Mouse (Mus musculus) intestine, embryonic 14.5 days (tissue): ENCODE data around the gene Ccdc88b. TPM values are rescaled to one million over a fixed set of nuclear protein-coding genes. Genes with fewer than 3 reads are reported as not detected.
"Not testable (repeated sequence)": the region's sequence is repeated elsewhere in the genome, so short reads cannot be mapped to it uniquely, and the experiment has no call there.

Experiments
- ATAC-seq: fragments of 200-750 bp; cut with Nextera tagmentation; replicated peaks from 2 replicates; pipeline ENCODE4 v1.8.0; 2017; ENCODE audit warnings: low read depth, moderate number of reproducible peaks, moderate TSS enrichment, moderate library complexity; ENCODE audit not compliant: low FRiP score, low TSS enrichment
- DNase-seq: peaks from one replicate; pipeline ENCODE4 v3.0.0-alpha.2; 2018; ENCODE audit warnings: low spot score
- H3K27ac ChIP-seq: fragments of 300-500 bp; sonication (generic); 2 replicates; pipeline ENCODE4 v1.5.1; 2014; ENCODE audit warnings: low read depth, mild to moderate bottlenecking, control low read depth
- H3K27me3 ChIP-seq: fragments of 300-500 bp; sonication (generic); replicated peaks from 2 replicates; pipeline ENCODE4 v1.6.1; 2014; ENCODE audit warnings: low read length, control low read depth; ENCODE audit not compliant: control insufficient read depth, insufficient read depth
- H3K36me3 ChIP-seq: fragments of 300-500 bp; sonication (generic); 2 replicates; pipeline ENCODE4 v1.6.1; 2014; ENCODE audit warnings: low read length, control low read depth; ENCODE audit not compliant: control insufficient read depth, insufficient read depth
- H3K4me1 ChIP-seq: fragments of 300-500 bp; sonication (generic); replicated peaks from 2 replicates; pipeline ENCODE4 v1.6.1; 2014; ENCODE audit warnings: low read length, control low read depth, mixed read lengths; ENCODE audit not compliant: control insufficient read depth, insufficient read depth
- H3K4me2 ChIP-seq: fragments of 300-500 bp; sonication (generic); 2 replicates; pipeline ENCODE4 v1.6.1; 2014; ENCODE audit warnings: low read length
- H3K4me3 ChIP-seq: fragments of 300-500 bp; sonication (generic); 2 replicates; pipeline ENCODE4 v1.5.1; 2014; ENCODE audit warnings: low read depth, low read length, control low read depth, mixed read lengths
- H3K9ac ChIP-seq: fragments of 300-500 bp; sonication (generic); 2 replicates; pipeline ENCODE4 v1.6.1; 2014; ENCODE audit warnings: mild to moderate bottlenecking, low read length
- H3K9me3 ChIP-seq: fragments of 300-500 bp; sonication (generic); 2 replicates; pipeline ENCODE4 v1.6.1; 2016; ENCODE audit warnings: low read length, control low read depth; ENCODE audit not compliant: control insufficient read depth
- WGBS: fragments of 180-500 bp; shearing (Covaris S2); extraction: QIAGEN DNeasy Blood & Tissue Kit; methylation state at CpG from one replicate; pipeline ENCODE4 v1.1.7; 2014; 5-methylcytosine and 5-hydroxymethylcytosine counted together
- polyA plus RNA-seq: library from polyadenylated mRNA; unstranded; fragments of >200 nt; fragmentation: Nextera tagmentation; extraction: Ambion mirVana; gene quantifications from 2 replicates; pipeline ENCODE4 v1.2.1, GENCODE M21; 2014

Ccdc88b gene
- polyA plus RNA-seq: 0.85 and 1.0 TPM in 2 replicates

GRCm38 (mm10) chr19:6858031-6858430 is at the start of gene Ccdc88b:
Ccdc88b (minus strand) TSS chr19:6858211.
- Histone ChIP-seq H3K27ac (no peak within 1 kb of the TSS), H3K4me3 (no peak within 1 kb of the TSS), H3K9me3 (no peaks in the 10 kb centered on the region), H3K4me2 (no peak within 1 kb of the TSS), H3K9ac (no peak within 1 kb of the TSS), H3K36me3 (no peaks in the 10 kb centered on the region), H3K27me3 (no peaks in the 10 kb centered on the region), H3K4me1 (peaks cover 13% of the 10 kb centered on the region)
- 63% methylated on average over 7 of the region's 7 CpGs for WGBS
- DNase-seq (no peak), ATAC-seq (no peak)

GRCm38 (mm10) chr19:6907094-6907493 is 49.1 kb upstream of the Ccdc88b start:
- no peaks in the 10 kb centered on the region for H3K27me3 ChIP-seq
- no peak overlapping the region for H3K9ac ChIP-seq
- no peak overlapping the region for H3K27ac ChIP-seq
- H3K4me1 ChIP-seq: peaks cover 18% of the 10 kb centered on the region
- H3K4me2 ChIP-seq: no peak overlapping the region
- H3K9me3 ChIP-seq: no peaks in the 10 kb centered on the region
- no peak overlapping the region for H3K4me3 ChIP-seq
- no peak for ATAC-seq
- H3K36me3 ChIP-seq: peaks cover 35% of the 10 kb centered on the region
- no peak for DNase-seq
- 95% methylated on average over 8 of the region's 8 CpGs for WGBS

GRCm38 (mm10) chr19:6906199-6906598 is 48.2 kb upstream of the Ccdc88b start:
- no peaks in the 10 kb centered on the region for H3K27me3 ChIP-seq
- no peak for DNase-seq
- no peaks in the 10 kb centered on the region for H3K9me3 ChIP-seq
- H3K36me3 ChIP-seq: peaks cover 26% of the 10 kb centered on the region
- no peak for ATAC-seq
- H3K4me2 ChIP-seq: no peak overlapping the region
- no peak overlapping the region for H3K9ac ChIP-seq
- peaks cover 17% of the 10 kb centered on the region for H3K4me1 ChIP-seq
- 90% methylated on average over 3 of the region's 3 CpGs for WGBS
- H3K27ac ChIP-seq: no peak overlapping the region
- no peak overlapping the region for H3K4me3 ChIP-seq

GRCm38 (mm10) chr19:6905498-6906159 is 47.6 kb upstream of the Ccdc88b start:
- H3K4me1 ChIP-seq: peaks cover 13% of the 10 kb centered on the region
- H3K4me2 ChIP-seq: no peak overlapping the region
- H3K4me3 ChIP-seq: no peak overlapping the region
- no peaks in the 10 kb centered on the region for H3K9me3 ChIP-seq
- 92% methylated on average over 11 of the region's 11 CpGs for WGBS
- no peak overlapping the region for H3K9ac ChIP-seq
- no peaks in the 10 kb centered on the region for H3K27me3 ChIP-seq
- no peak for DNase-seq
- ATAC-seq: no peak
- peaks cover 23% of the 10 kb centered on the region for H3K36me3 ChIP-seq
- no peak overlapping the region for H3K27ac ChIP-seq

- peaks cover 23% of the 10 kb centered on the region for H3K36me3 ChIP-seq
- no peaks in the 10 kb centered on the region for H3K27me3 ChIP-seq
- H3K4me3 ChIP-seq: no peak overlapping the region
- H3K9me3 ChIP-seq: 0 out of 2 replicates have a peak, but pooled peaks cover 3% of the 10 kb centered on the region
- H3K9ac ChIP-seq: no peak overlapping the region
- DNase-seq (no peak), ATAC-seq (no peak)
- no peak overlapping the region for H3K27ac ChIP-seq
- 81% methylated on average over 2 of the region's 2 CpGs for WGBS
- peaks cover 13% of the 10 kb centered on the region for H3K4me1 ChIP-seq
- H3K4me2 ChIP-seq: no peak overlapping the region
These were observed 46.8 kb upstream of the Ccdc88b start for GRCm38 (mm10) chr19:6904846-6905245.

- Histone ChIP-seq H3K36me3 (peaks cover 23% of the 10 kb centered on the region), H3K27ac (no peak overlapping the region)
- WGBS: 85% methylated on average over 1 of the region's 1 CpGs
These were observed 45.0 kb upstream of the Ccdc88b start for GRCm38 (mm10) chr19:6903031-6903430.

GRCm38 (mm10) chr19:6899641-6900040 is 41.6 kb upstream of the Ccdc88b start:
- H3K9me3 ChIP-seq: 0 out of 2 replicates have a peak, but pooled peaks cover 5% of the 10 kb centered on the region
- 73% methylated on average over 4 of the region's 4 CpGs for WGBS
- H3K27me3 ChIP-seq: no peaks in the 10 kb centered on the region
- no peak overlapping the region for H3K9ac ChIP-seq
- no peak for DNase-seq
- H3K4me2 ChIP-seq: no peak overlapping the region
- H3K36me3 ChIP-seq: no peaks in the 10 kb centered on the region
- no peak overlapping the region for H3K4me3 ChIP-seq
- no peak overlapping the region for H3K27ac ChIP-seq
- H3K4me1 ChIP-seq: no peaks in the 10 kb centered on the region
- no peak for ATAC-seq

More at GRCm38 (mm10) chr19:6903031-6903430, 45.0 kb upstream of the Ccdc88b start:
- Histone ChIP-seq H3K9ac (no peak overlapping the region), H3K9me3 (0 out of 2 replicates have a peak, but pooled peaks cover 3% of the 10 kb centered on the region), H3K4me3 (no peak overlapping the region), H3K4me2 (no peak overlapping the region), H3K4me1 (peaks cover 2% of the 10 kb centered on the region), H3K27me3 (no peaks in the 10 kb centered on the region)
- no peak for DNase-seq
- no peak for ATAC-seq

GRCm38 (mm10) chr19:6895608-6896305 is 37.7 kb upstream of the Ccdc88b start:
- not testable (repeated sequence) for ATAC-seq, DNase-seq

More at GRCm38 (mm10) chr19:6895608-6896305, 37.7 kb upstream of the Ccdc88b start:
- not testable (repeated sequence) for H3K9ac ChIP-seq, H3K27me3 ChIP-seq, H3K27ac ChIP-seq, H3K36me3 ChIP-seq, H3K4me2 ChIP-seq, H3K4me1 ChIP-seq, H3K9me3 ChIP-seq, H3K4me3 ChIP-seq
- 91% methylated on average over 18 of the region's 18 CpGs for WGBS
